Comparison of ENCODE assay signal across 14 mouse cellular contexts in genomic region chr8:90463708-90464107, GRCm38 (mm10).
A peak's percentile ranks its signal among the peaks of the same experiment; 100 is the strongest.
DNase-seq lines count a peak whose midpoint lies in the region; ATAC-seq and TF ChIP-seq lines count a peak whose summit lies in the region.
"Had no signal": no experiment of that assay in that cellular context is flagged by ENCODE, and none has a peak within 500 bp of the region (broad histone marks: within the 10 kb centered on the region; RNA-seq: fewer than 3 reads in every experiment).

No protein-coding gene starts in this region.

- H3K4me3 ChIP-seq in heart, adult 2 months: no peak overlapping the region
- no peak overlapping the region for H3K4me3 ChIP-seq in midbrain, postnatal 0 days (ENCODE audit: low read depth, low read length)
- no peak overlapping the region for H3K4me3 ChIP-seq in midbrain, embryonic 14.5 days (replicated peaks; ENCODE audit: low read depth, low read length)
- H3K4me3 ChIP-seq in lung, adult 2 months (replicated peaks; ENCODE audit: extremely low read depth, low read depth, low read length): no peak overlapping the region
- H3K4me3 ChIP-seq in forebrain, embryonic 15.5 days: no peak overlapping the region
- H3K4me3 ChIP-seq: heart, embryonic 10.5 days; hindbrain, embryonic 10.5 days had no signal

- H3K27ac ChIP-seq in heart, adult 2 months: no peak overlapping the region
- no peak overlapping the region for H3K27ac ChIP-seq in midbrain, postnatal 0 days (ENCODE audit: low read depth, low read length)
- H3K27ac ChIP-seq in midbrain, embryonic 14.5 days (replicated peaks; ENCODE audit: low read depth, low read length): no peak overlapping the region
- no peak overlapping the region for H3K27ac ChIP-seq in forebrain, embryonic 15.5 days (replicated peaks)
- H3K27ac ChIP-seq: heart, embryonic 10.5 days; hindbrain, embryonic 10.5 days had no signal

- H3K27me3 ChIP-seq in heart, adult 2 months (ENCODE audit: control insufficient read depth, insufficient read depth, low read length): no peaks in the 10 kb centered on the region
- no peaks in the 10 kb centered on the region for H3K27me3 ChIP-seq in midbrain, postnatal 0 days (ENCODE audit: insufficient read depth, low read length)
- no peaks in the 10 kb centered on the region for H3K27me3 ChIP-seq in midbrain, embryonic 14.5 days (ENCODE audit: control insufficient read depth, insufficient read depth, low read length)
- no peaks in the 10 kb centered on the region for H3K27me3 ChIP-seq in forebrain, embryonic 15.5 days

- TF ChIP-seq CTCF in heart, adult 2 months (IDR thresholded peaks at IDR 0.05): peak; percentile 35
- TF ChIP-seq CTCF in midbrain, postnatal 0 days (IDR thresholded peaks at IDR 0.05): peak; percentile 33; the same call in 1 of the 2 replicates
- TF ChIP-seq CTCF in lung, adult 2 months (IDR thresholded peaks at IDR 0.05; ENCODE audit: insufficient read depth, low read length): peak; percentile 54; the same call in 1 of the 2 replicates

- no peak for TF ChIP-seq EP300 in heart, adult 2 months (IDR thresholded peaks at IDR 0.05; ENCODE audit: insufficient read depth, low read depth, low read length)

- intact Hi-C loops in heart, adult 2 months (cut with DNase I): no loop called here

- H3K4me2 ChIP-seq in midbrain, postnatal 0 days (ENCODE audit: low read depth, low read length, poor library complexity, severe bottlenecking): no peak overlapping the region
- H3K4me2 ChIP-seq in midbrain, embryonic 14.5 days (ENCODE audit: low read length): no peak overlapping the region
- no peak overlapping the region for H3K4me2 ChIP-seq in forebrain, embryonic 15.5 days (replicated peaks)

- no peaks in the 10 kb centered on the region for H3K36me3 ChIP-seq in heart, adult 2 months (ENCODE audit: control insufficient read depth, insufficient read depth, low read length)
- no peaks in the 10 kb centered on the region for H3K36me3 ChIP-seq in midbrain, postnatal 0 days (ENCODE audit: insufficient read depth, low read length)
- no peaks in the 10 kb centered on the region for H3K36me3 ChIP-seq in midbrain, embryonic 14.5 days (ENCODE audit: control insufficient read depth, insufficient read depth, low read length)
- H3K36me3 ChIP-seq in forebrain, embryonic 15.5 days: no peaks in the 10 kb centered on the region
- H3K36me3 ChIP-seq: heart, embryonic 10.5 days; hindbrain, embryonic 10.5 days had no signal

- no peak for TF ChIP-seq POLR2A in heart, adult 2 months (IDR thresholded peaks at IDR 0.05; ENCODE audit: insufficient read depth, low read depth, low read length)
- no peak for TF ChIP-seq POLR2A in lung, adult 2 months (IDR thresholded peaks at IDR 0.05; ENCODE audit: borderline replicate concordance, extremely low read depth, low read depth, low read length)

- H3K9ac ChIP-seq in heart, adult 2 months (ENCODE audit: low read depth, low read length): no peak overlapping the region
- no peak overlapping the region for H3K9ac ChIP-seq in midbrain, postnatal 0 days (replicated peaks; ENCODE audit: low read length, poor library complexity, severe bottlenecking)
- no peak overlapping the region for H3K9ac ChIP-seq in midbrain, embryonic 14.5 days (replicated peaks; ENCODE audit: low read length)
- no peak overlapping the region for H3K9ac ChIP-seq in forebrain, embryonic 15.5 days (replicated peaks)

- no peaks in the 10 kb centered on the region for H3K4me1 ChIP-seq in heart, adult 2 months (ENCODE audit: control insufficient read depth, insufficient read depth, low read length)
- H3K4me1 ChIP-seq in midbrain, postnatal 0 days (ENCODE audit: insufficient read depth, low read length): no peaks in the 10 kb centered on the region
- no peaks in the 10 kb centered on the region for H3K4me1 ChIP-seq in midbrain, embryonic 14.5 days (ENCODE audit: control insufficient read depth, insufficient read depth, low read length)
- no peaks in the 10 kb centered on the region for H3K4me1 ChIP-seq in lung, adult 2 months (ENCODE audit: control insufficient read depth, insufficient read depth, low read length)
- H3K4me1 ChIP-seq in forebrain, embryonic 15.5 days: no peaks in the 10 kb centered on the region
- H3K4me1 ChIP-seq: heart, embryonic 10.5 days; hindbrain, embryonic 10.5 days had no signal

- no peaks in the 10 kb centered on the region for H3K79me2 ChIP-seq in heart, adult 2 months (replicated peaks; ENCODE audit: control insufficient read depth, insufficient read depth, low read length)

- no peak for ATAC-seq in midbrain, postnatal 0 days (ENCODE audit: low FRiP score)
- ATAC-seq in midbrain, embryonic 14.5 days (ENCODE audit: low FRiP score, low TSS enrichment): no peak
- ATAC-seq in forebrain, embryonic 15.5 days (replicated peaks): no peak
- ATAC-seq: forebrain, embryonic 14.5 days had no signal

- 62% methylated on average over 1 of the region's 1 CpGs for WGBS in heart, adult 2 months
- WGBS in midbrain, postnatal 0 days: 71% methylated on average over 1 of the region's 1 CpGs
- 56% methylated on average over 1 of the region's 1 CpGs for WGBS in midbrain, embryonic 14.5 days
- WGBS in lung, adult 2 months: 38% methylated on average over 1 of the region's 1 CpGs
- 88% methylated on average over 1 of the region's 1 CpGs for WGBS in forebrain, embryonic 15.5 days

- no peaks in the 10 kb centered on the region for H3K9me3 ChIP-seq in midbrain, postnatal 0 days (ENCODE audit: low read length)
- H3K9me3 ChIP-seq in midbrain, embryonic 14.5 days (ENCODE audit: control insufficient read depth, low read length): no peaks in the 10 kb centered on the region
- H3K9me3 ChIP-seq in forebrain, embryonic 15.5 days: no peaks in the 10 kb centered on the region
- H3K9me3 ChIP-seq: heart, embryonic 10.5 days; hindbrain, embryonic 10.5 days had no signal

- DNase-seq in heart, adult 2 months: no peak
- no peak for DNase-seq in heart, adult 18-20 months
- no peak for DNase-seq in midbrain, postnatal 0 days (ENCODE audit: low spot score)
- DNase-seq in midbrain, embryonic 14.5 days: no peak
- peak; percentile 9 for DNase-seq in lung, adult 2 months
- DNase-seq in thymus, postnatal 25 days: peak; percentile 41
- DNase-seq in adrenal gland, adult 2 months: no peak
- DNase-seq: adrenal gland, postnatal 25 days; cerebellum, adult 8-10 months; left cerebral cortex, postnatal 4 days had no signal

Comparison
In these comparisons a context has a peak if more than half of its experiments do, and no peak if none do; other contexts are left out.
1. DNase-seq: peak in lung, adult 2 months (single experiment) and thymus, postnatal 25 days (single experiment); none in heart, adult 2 months (0 of 2), heart, adult 18-20 months (0 of 2), midbrain, postnatal 0 days (single experiment), midbrain, embryonic 14.5 days (single experiment) and adrenal gland, adult 2 months (single experiment).
2. Peak in every context shown above with its lines, with median percentiles within 50 percentile points of each other: CTCF ChIP-seq.